In genomic region chr14:49348897-49349250, GRCm38 (mm10) we compare ENCODE assay signal across 7 mouse cellular contexts.
DNase-seq lines count a peak whose midpoint lies in the region; ATAC-seq and TF ChIP-seq lines count a peak whose summit lies in the region.

No protein-coding gene starts in this region.

- TF ChIP-seq CTCF in liver, adult 2 months (IDR thresholded peaks at IDR 0.05; ENCODE audit: low read depth, low read length): peak; percentile 15; the same call in 1 of the 2 replicates
- peak; percentile 72 for TF ChIP-seq CTCF in Patski (IDR thresholded peaks at IDR 0.05)
- TF ChIP-seq CTCF in liver, postnatal 0 days (IDR thresholded peaks at IDR 0.05; ENCODE audit: low read depth): peak; percentile 46

- no peak overlapping the region for H3K9ac ChIP-seq in liver, adult 2 months (ENCODE audit: low read depth, low read length)
- H3K9ac ChIP-seq in liver, embryonic 11.5 days (ENCODE audit: low read depth, low read length): no peak overlapping the region
- H3K9ac ChIP-seq in forebrain, embryonic 15.5 days (replicated peaks): no peak overlapping the region
- no peak overlapping the region for H3K9ac ChIP-seq in liver, postnatal 0 days (replicated peaks)

- no peak for TF ChIP-seq EP300 in liver, postnatal 0 days (IDR thresholded peaks at IDR 0.05; ENCODE audit: low read depth)

- no peaks in the 10 kb centered on the region for H3K27me3 ChIP-seq in liver, adult 2 months (ENCODE audit: control insufficient read depth, insufficient read depth, low read length)
- no peaks in the 10 kb centered on the region for H3K27me3 ChIP-seq in liver, embryonic 11.5 days (replicated peaks; ENCODE audit: control insufficient read depth, insufficient read depth, low read length)
- H3K27me3 ChIP-seq in Patski: no peaks in the 10 kb centered on the region
- no peaks in the 10 kb centered on the region for H3K27me3 ChIP-seq in forebrain, embryonic 15.5 days
- H3K27me3 ChIP-seq in liver, postnatal 0 days (ENCODE audit: insufficient read depth, low read length): no peaks in the 10 kb centered on the region

- CTCF ChIA-PET in Patski (lab: Charles Lee): interaction anchor here (0.7 to 4.0 kb wide), 11 partner anchors 9 to 437 kb away, joined by 3 to 29 read pairs (median 3); no protein-coding TSS in a partner anchor

- in situ Hi-C loops in Patski (cut with MboI; ENCODE audit: low pct_unique_long_range_greater_than_20kb): loop anchor here (5.0 kb wide), 1 partner anchor 112 kb away; no protein-coding TSS in a partner anchor

- H3K27ac ChIP-seq in liver, adult 2 months (replicated peaks; ENCODE audit: insufficient read depth, low read depth, low read length): no peak overlapping the region
- H3K27ac ChIP-seq in liver, embryonic 11.5 days (ENCODE audit: low read depth, low read length): no peak overlapping the region
- H3K27ac ChIP-seq in forebrain, embryonic 15.5 days (replicated peaks): no peak overlapping the region
- no peak overlapping the region for H3K27ac ChIP-seq in liver, postnatal 0 days (ENCODE audit: low read depth)

- 68% methylated on average over 1 of the region's 1 CpGs for WGBS in liver, adult 2 months
- 64% methylated on average over 1 of the region's 1 CpGs for WGBS in liver, embryonic 11.5 days
- 71% methylated on average over 1 of the region's 1 CpGs for WGBS in forebrain, embryonic 15.5 days
- WGBS in liver, postnatal 0 days (ENCODE audit: insufficient replicate concordance): 53% methylated on average over 1 of the region's 1 CpGs

- H3K36me3 ChIP-seq in liver, adult 2 months (ENCODE audit: control insufficient read depth, insufficient read depth, low read length): no peaks in the 10 kb centered on the region
- no peaks in the 10 kb centered on the region for H3K36me3 ChIP-seq in liver, embryonic 11.5 days (ENCODE audit: control insufficient read depth, insufficient read depth, low read length)
- no peaks in the 10 kb centered on the region for H3K36me3 ChIP-seq in forebrain, embryonic 15.5 days
- H3K36me3 ChIP-seq in liver, postnatal 0 days (replicated peaks; ENCODE audit: insufficient read depth, low read length): no peaks in the 10 kb centered on the region

- H3K4me3 ChIP-seq in liver, adult 2 months (ENCODE audit: insufficient read depth, low read depth, low read length): no peak overlapping the region
- no peak overlapping the region for H3K4me3 ChIP-seq in liver, embryonic 11.5 days (ENCODE audit: low read depth, low read length)
- no peak overlapping the region for H3K4me3 ChIP-seq in forebrain, embryonic 15.5 days
- no peak overlapping the region for H3K4me3 ChIP-seq in liver, postnatal 0 days (ENCODE audit: low read depth, low read length)

- H3K9me3 ChIP-seq in liver, embryonic 11.5 days (ENCODE audit: control insufficient read depth, low read length): no peaks in the 10 kb centered on the region
- H3K9me3 ChIP-seq in forebrain, embryonic 15.5 days: no peaks in the 10 kb centered on the region
- no peaks in the 10 kb centered on the region for H3K9me3 ChIP-seq in liver, postnatal 0 days (ENCODE audit: low read length)

- no peaks in the 10 kb centered on the region for H3K79me2 ChIP-seq in liver, adult 2 months (ENCODE audit: control insufficient read depth, insufficient read depth, low read length)

- H3K4me2 ChIP-seq in liver, embryonic 11.5 days: no peak overlapping the region
- no peak overlapping the region for H3K4me2 ChIP-seq in forebrain, embryonic 15.5 days (replicated peaks)
- H3K4me2 ChIP-seq in liver, postnatal 0 days (ENCODE audit: low read depth, low read length): no peak overlapping the region

- no peaks in the 10 kb centered on the region for H3K4me1 ChIP-seq in liver, adult 2 months (ENCODE audit: control insufficient read depth, insufficient read depth, low read length)
- no peaks in the 10 kb centered on the region for H3K4me1 ChIP-seq in liver, embryonic 11.5 days (replicated peaks; ENCODE audit: control insufficient read depth, insufficient read depth, low read length)
- H3K4me1 ChIP-seq in forebrain, embryonic 15.5 days: no peaks in the 10 kb centered on the region
- no peaks in the 10 kb centered on the region for H3K4me1 ChIP-seq in liver, postnatal 0 days (ENCODE audit: insufficient read depth)

- POLR2A ChIA-PET in Patski (lab: Charles Lee): interaction anchor here (0.8 kb wide), 1 partner anchor 109 kb away, joined by 4 read pairs; no protein-coding TSS in a partner anchor

- ATAC-seq in liver, embryonic 11.5 days (replicated peaks; ENCODE audit: low FRiP score): no peak
- peak; percentile 37 for ATAC-seq in Patski
- peak; percentile 16; the same call in 1 of the 2 replicates for ATAC-seq in forebrain, embryonic 15.5 days (replicated peaks)
- no peak for ATAC-seq in liver, postnatal 0 days

- peak; percentile 13 for DNase-seq in liver, adult 2 months (ENCODE audit: extremely low read depth, low read depth, low spot score)
- no peak for DNase-seq in liver, embryonic 11.5 days (ENCODE audit: low spot score)
- DNase-seq in Patski (ENCODE audit: low read depth, low spot score): no peak
- peak; percentile 0 for DNase-seq in c-Kit-positive CD71-positive TER-119-positive erythroid progenitor cells, embryonic 14.5 days (ENCODE audit: low spot score)
- peak; percentile 40 for DNase-seq in liver, postnatal 0 days
- peak; percentile 7 for DNase-seq in testis, postnatal 14 days (ENCODE audit: low spot score)

- TF ChIP-seq POLR2A in liver, adult 2 months (IDR thresholded peaks at IDR 0.05; ENCODE audit: extremely low read depth, insufficient read depth, low read length): no peak

Comparison
In these comparisons a context has a peak if more than half of its experiments do, and no peak if none do; other contexts are left out.
1. DNase-seq: peak in liver, adult 2 months (single experiment), c-Kit-positive CD71-positive TER-119-positive erythroid progenitor cells, embryonic 14.5 days (single experiment), liver, postnatal 0 days (single experiment) and testis, postnatal 14 days (single experiment); none in liver, embryonic 11.5 days (single experiment) and Patski (single experiment).
2. CTCF ChIP-seq: peak in every context shown above with its lines; median percentile 72 in Patski; 46 in liver, postnatal 0 days; 15 in liver, adult 2 months.
3. ATAC-seq: peak in Patski (single experiment) and forebrain, embryonic 15.5 days (single experiment); none in liver, embryonic 11.5 days (single experiment) and liver, postnatal 0 days (single experiment).